Mouse (Mus musculus): Measurements from ENCODE around the gene Zfp14. TPM values are rescaled to one million over a fixed set of nuclear protein-coding genes. Genes with fewer than 3 reads are reported as not detected.
A peak's percentile ranks its signal among the peaks of the same experiment; 100 is the strongest.

Gene Zfp14
- polyA plus RNA-seq, 1 experiment: 1.4 TPM

DNA sequence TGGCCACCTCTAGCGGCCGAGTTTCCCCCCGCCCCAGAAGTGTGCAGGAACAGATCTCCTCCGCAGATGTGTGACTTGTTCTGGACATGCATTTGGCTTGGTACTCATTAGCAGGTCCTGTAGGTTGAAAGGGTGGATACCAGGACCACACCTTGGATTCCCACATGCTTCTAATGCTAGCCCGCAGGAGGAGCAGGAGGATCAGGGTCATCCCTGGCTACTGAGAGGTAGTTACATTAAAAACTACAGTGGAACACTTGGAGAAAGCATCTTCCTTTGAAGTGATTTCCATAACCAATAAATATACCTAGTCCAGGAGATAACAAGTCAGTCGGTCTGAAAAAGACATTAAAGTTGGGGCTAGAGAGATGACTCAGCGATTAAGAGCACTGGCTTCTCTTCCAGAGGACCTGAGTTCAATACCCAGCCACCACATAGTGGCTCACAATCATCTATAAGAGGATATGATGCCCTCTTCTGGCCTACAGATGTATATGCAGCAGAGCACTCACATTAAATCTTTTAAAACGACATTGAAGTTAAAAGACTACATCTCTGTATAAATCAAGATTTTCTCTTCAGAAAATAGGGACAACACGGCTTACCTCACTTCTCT lies 39.9 kb upstream of the Zfp14 start:
- Histone ChIP-seq H3K4me3 (ENCODE audit: control insufficient read depth, low read depth, low read length) (peak overlapping the region; percentile 98), H3K36me3 (ENCODE audit: control insufficient read depth, insufficient read depth, low read length) (no peaks in the 10 kb centered on the region), H3K4me1 (ENCODE audit: control insufficient read depth, insufficient read depth, low read length) (peaks cover 14% of the 10 kb centered on the region), H3K27me3 (ENCODE audit: control insufficient read depth, insufficient read depth, low read length) (no peaks in the 10 kb centered on the region), H3K27ac (ENCODE audit: control insufficient read depth, insufficient read depth, low read depth, low read length) (peak overlapping the region; percentile 80; the same call in 1 of the 2 replicates)
- TF ChIP-seq CTCF (IDR thresholded peaks at IDR 0.05; ENCODE audit: control insufficient read depth, insufficient read depth, insufficient replicate concordance, low read depth, low read length) (no peak), POLR2A (IDR thresholded peaks at IDR 0.05; ENCODE audit: control insufficient read depth, low read depth, low read length) (no peak)

DNA sequence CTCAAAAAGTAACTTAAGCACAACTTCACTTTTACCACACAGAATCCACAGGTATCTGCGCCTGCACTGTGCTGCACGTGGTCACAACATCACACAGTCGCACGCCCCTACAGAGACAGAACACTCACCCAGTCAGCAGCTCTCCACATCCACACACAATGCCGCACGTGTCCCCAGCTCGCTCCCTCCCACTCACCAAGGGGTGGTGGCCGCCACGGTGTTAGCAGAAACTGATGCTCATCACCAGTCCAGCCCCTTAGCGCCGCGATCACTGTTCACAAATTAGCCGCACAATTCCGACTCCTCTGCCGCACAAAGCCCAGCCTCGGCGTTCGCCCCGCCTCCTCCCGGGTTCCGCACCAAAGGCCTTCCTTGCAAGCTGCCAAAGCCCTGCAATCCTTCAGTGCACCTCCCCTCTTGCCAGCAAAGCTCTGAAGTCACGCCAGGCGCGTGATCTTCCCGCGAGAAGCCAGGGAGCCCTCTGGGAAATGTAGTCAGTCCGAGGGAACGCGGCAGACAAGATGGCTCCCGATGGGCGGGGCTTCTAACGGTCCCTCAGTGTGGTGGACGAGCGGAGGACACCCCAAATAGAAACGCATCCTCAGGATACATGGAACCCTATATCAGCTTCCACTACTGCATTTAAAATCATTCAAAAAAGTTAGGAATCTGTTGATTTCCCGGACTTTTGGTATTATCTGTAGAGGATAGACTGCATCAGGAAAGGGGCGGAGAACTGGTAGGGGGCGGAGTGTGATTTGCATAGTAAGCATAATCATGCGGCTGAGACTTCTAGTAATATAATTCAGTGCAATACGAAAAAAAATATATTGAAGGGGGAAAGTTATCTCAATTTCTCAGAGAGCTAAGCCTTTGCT lies 39.2 kb upstream of the Zfp14 start, which contains the start of the genes Gm26920 and Zfp566:
Gene Gm26920 (minus strand): TSS at position 319 of the 878 bp plus-strand sequence.
Gene Zfp566 (minus strand): TSS at position 436 of the 878 bp plus-strand sequence.
- Histone ChIP-seq H3K27me3 (ENCODE audit: control insufficient read depth, insufficient read depth, low read length) (no peaks in the 10 kb centered on the region), H3K4me1 (ENCODE audit: control insufficient read depth, insufficient read depth, low read length) (peaks cover 14% of the 10 kb centered on the region), H3K36me3 (ENCODE audit: control insufficient read depth, insufficient read depth, low read length) (no peaks in the 10 kb centered on the region), H3K27ac (ENCODE audit: control insufficient read depth, insufficient read depth, low read depth, low read length) (peak within 1 kb of the TSS; percentile 90), H3K4me3 (ENCODE audit: control insufficient read depth, low read depth, low read length) (peak within 1 kb of the TSS; percentile 98)
- TF ChIP-seq CTCF (IDR thresholded peaks at IDR 0.05; ENCODE audit: control insufficient read depth, insufficient read depth, insufficient replicate concordance, low read depth, low read length): no peak
- peak; percentile 77 for TF ChIP-seq POLR2A (IDR thresholded peaks at IDR 0.05; ENCODE audit: control insufficient read depth, low read depth, low read length)

DNA sequence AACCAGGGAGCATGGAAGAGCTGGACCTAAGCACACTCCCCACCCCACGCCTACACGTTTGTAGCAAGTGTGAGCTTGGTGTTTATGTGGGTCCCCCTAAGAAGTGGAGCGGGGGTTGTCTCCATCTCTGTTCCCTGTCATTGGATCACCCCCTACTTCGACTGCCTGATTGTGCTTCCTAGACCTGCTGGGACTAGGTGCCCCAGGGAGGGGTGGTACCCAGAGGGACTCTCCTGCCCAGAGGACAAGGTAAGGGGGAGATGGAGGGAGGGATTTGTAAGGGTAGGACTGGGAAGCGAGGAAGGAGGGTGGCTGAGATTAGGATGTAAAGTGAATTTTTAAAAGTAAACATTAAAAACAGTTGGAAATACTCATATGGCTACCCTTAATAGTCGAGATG lies 38.2 kb upstream of the Zfp14 start:
- H3K4me3 ChIP-seq (ENCODE audit: control insufficient read depth, low read depth, low read length): no peak overlapping the region
- H3K27ac ChIP-seq (ENCODE audit: control insufficient read depth, insufficient read depth, low read depth, low read length): no peak overlapping the region
- no peaks in the 10 kb centered on the region for H3K27me3 ChIP-seq (ENCODE audit: control insufficient read depth, insufficient read depth, low read length)
- no peaks in the 10 kb centered on the region for H3K36me3 ChIP-seq (ENCODE audit: control insufficient read depth, insufficient read depth, low read length)
- peaks cover 14% of the 10 kb centered on the region for H3K4me1 ChIP-seq (ENCODE audit: control insufficient read depth, insufficient read depth, low read length)
- no peak for TF ChIP-seq POLR2A (IDR thresholded peaks at IDR 0.05; ENCODE audit: control insufficient read depth, low read depth, low read length)
- TF ChIP-seq CTCF (IDR thresholded peaks at IDR 0.05; ENCODE audit: control insufficient read depth, insufficient read depth, insufficient replicate concordance, low read depth, low read length): no peak

DNA sequence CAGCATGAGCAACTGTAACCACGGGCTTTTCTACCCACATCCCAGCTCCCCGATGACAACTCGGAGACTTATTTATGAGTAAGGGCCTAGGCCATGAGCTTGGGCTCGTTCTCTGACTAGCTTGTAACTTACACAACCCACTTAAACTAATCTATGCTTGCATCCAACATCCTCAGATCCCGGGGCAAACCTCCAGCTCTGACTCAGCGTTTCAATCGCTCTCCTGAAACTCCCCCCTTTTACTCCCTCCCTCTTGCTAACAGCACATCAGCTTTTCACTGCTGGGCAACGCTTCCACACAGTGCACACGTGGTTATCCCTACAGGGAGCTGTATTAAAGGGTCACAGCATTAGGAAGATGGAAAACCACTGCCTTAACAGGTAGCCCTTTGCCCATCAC lies 35.3 kb upstream of the Zfp14 start:
- no peak overlapping the region for H3K4me3 ChIP-seq (ENCODE audit: control insufficient read depth, low read depth, low read length)
- no peaks in the 10 kb centered on the region for H3K27me3 ChIP-seq (ENCODE audit: control insufficient read depth, insufficient read depth, low read length)
- H3K4me1 ChIP-seq (ENCODE audit: control insufficient read depth, insufficient read depth, low read length): peaks cover 10% of the 10 kb centered on the region
- no peak for TF ChIP-seq CTCF (IDR thresholded peaks at IDR 0.05; ENCODE audit: control insufficient read depth, insufficient read depth, insufficient replicate concordance, low read depth, low read length)
- TF ChIP-seq POLR2A (IDR thresholded peaks at IDR 0.05; ENCODE audit: control insufficient read depth, low read depth, low read length): no peak
- H3K27ac ChIP-seq (ENCODE audit: control insufficient read depth, insufficient read depth, low read depth, low read length): no peak overlapping the region
- no peaks in the 10 kb centered on the region for H3K36me3 ChIP-seq (ENCODE audit: control insufficient read depth, insufficient read depth, low read length)

DNA sequence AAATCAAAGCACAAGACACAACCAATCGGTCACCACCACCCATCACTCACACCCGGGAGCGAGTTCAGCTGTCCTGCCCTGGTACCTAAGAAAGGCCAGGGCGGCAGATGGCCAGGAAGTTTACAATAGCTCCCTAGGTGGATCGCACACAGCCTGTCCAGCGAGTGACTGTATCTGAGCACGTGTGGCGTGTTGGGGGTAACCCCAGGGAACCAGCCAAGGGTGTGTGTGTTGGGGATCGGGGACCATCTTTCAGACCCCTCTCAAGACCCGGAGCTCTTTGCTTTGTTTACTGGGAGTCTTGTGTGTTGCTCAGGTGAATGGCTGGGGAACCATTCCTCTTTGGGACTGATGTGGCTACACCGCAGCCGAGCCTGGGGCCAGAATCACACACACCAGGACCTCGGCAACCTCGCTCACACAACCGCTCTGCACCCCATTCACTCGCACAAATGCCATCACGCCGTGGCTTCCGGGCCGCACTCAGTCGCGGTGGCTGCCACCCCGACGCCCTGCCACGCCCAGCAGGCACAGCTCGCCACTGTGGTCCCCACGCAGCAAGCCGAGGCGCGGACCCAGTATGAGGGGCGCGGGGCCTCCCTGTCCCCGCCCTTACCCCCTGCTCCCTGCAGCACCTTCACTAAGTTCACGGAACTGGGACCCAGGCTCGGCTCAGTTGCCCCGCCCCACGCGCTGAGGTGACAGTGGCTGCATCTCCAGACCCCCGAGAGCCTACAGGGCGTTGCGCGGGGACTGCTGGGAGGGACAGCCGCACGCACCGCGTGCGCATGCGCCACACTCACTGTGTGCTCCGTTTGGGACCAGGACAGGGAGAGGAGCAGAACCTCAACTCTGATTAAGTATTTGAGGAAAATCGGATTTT lies 21.2 kb upstream of the Zfp14 start, which contains the start of gene Zfp82:
Gene Zfp82 (minus strand): TSS at position 755 of the 883 bp plus-strand sequence.
- TF ChIP-seq CTCF (IDR thresholded peaks at IDR 0.05; ENCODE audit: control insufficient read depth, insufficient read depth, insufficient replicate concordance, low read depth, low read length) (no peak), POLR2A (IDR thresholded peaks at IDR 0.05; ENCODE audit: control insufficient read depth, low read depth, low read length) (peak; percentile 44; the same call in 1 of the 2 replicates)
- Histone ChIP-seq H3K4me3 (ENCODE audit: control insufficient read depth, low read depth, low read length) (peak within 1 kb of the TSS; percentile 88), H3K4me1 (ENCODE audit: control insufficient read depth, insufficient read depth, low read length) (peaks cover 9% of the 10 kb centered on the region), H3K27ac (ENCODE audit: control insufficient read depth, insufficient read depth, low read depth, low read length) (peak within 1 kb of the TSS; percentile 7; the same call in 1 of the 2 replicates), H3K27me3 (ENCODE audit: control insufficient read depth, insufficient read depth, low read length) (no peaks in the 10 kb centered on the region), H3K36me3 (ENCODE audit: control insufficient read depth, insufficient read depth, low read length) (no peaks in the 10 kb centered on the region)

DNA sequence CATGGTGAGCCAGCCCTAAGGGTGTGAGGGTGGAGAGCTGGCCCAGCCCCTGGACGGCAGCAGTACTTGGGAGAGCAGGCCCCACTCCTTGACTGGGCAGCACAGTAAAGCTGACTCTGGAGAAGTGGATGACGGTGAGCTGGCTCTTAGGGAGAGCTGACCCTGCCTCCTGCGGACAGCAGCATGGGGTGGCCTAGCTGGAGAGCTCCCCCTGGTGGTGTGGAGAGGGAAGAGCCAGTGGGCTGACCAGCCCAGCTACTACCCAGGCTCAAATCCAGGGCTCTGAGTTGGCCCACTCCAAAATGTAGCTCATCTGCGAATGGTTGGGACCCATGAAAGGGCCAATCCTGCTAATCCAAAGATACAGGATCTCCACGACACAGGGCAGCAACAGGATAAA lies 13.4 kb upstream of the Zfp14 start:
- no peak overlapping the region for H3K27ac ChIP-seq (ENCODE audit: control insufficient read depth, insufficient read depth, low read depth, low read length)
- TF ChIP-seq POLR2A (IDR thresholded peaks at IDR 0.05; ENCODE audit: control insufficient read depth, low read depth, low read length): no peak
- peak; percentile 43; the same call in 1 of the 2 replicates for TF ChIP-seq CTCF (IDR thresholded peaks at IDR 0.05; ENCODE audit: control insufficient read depth, insufficient read depth, insufficient replicate concordance, low read depth, low read length)
- H3K27me3 ChIP-seq (ENCODE audit: control insufficient read depth, insufficient read depth, low read length): no peaks in the 10 kb centered on the region
- no peak overlapping the region for H3K4me3 ChIP-seq (ENCODE audit: control insufficient read depth, low read depth, low read length)
- no peaks in the 10 kb centered on the region for H3K4me1 ChIP-seq (ENCODE audit: control insufficient read depth, insufficient read depth, low read length)
- no peaks in the 10 kb centered on the region for H3K36me3 ChIP-seq (ENCODE audit: control insufficient read depth, insufficient read depth, low read length)
